ENCODE assay signal across 13 mouse cellular contexts in the genomic region with DNA sequence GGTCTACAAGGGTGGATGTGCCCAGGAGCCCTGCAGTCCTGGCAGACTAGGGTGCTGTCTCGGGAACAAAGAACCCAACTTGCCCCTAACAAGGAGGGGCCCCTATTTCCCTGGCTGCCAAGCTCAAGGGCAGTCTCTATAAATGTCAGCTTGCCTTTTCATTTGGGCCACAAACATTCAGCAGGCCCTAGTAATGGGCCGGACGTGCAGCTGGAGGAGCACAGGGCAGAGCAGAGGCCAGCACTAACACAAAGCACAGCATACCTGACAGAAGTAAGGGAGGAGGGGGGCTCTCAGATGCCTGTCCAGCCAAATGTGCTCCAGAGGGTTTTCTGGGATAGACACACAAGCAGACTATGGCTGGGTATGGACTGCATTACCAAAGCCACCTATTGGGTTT. TPM values are rescaled to one million over a fixed set of nuclear protein-coding genes. Genes with fewer than 3 reads are reported as not detected.
DNase-seq lines count a peak whose midpoint lies in the region; ATAC-seq and TF ChIP-seq lines count a peak whose summit lies in the region.
"Had no signal": no experiment of that assay in that cellular context is flagged by ENCODE, and none has a peak within 500 bp of the region (broad histone marks: within the 10 kb centered on the region; RNA-seq: fewer than 3 reads in every experiment).

No protein-coding gene starts in this region.

- H3K27me3 ChIP-seq in heart, embryonic 11.5 days (ENCODE audit: control insufficient read depth, insufficient read depth, low read length), result no peaks in the 10 kb centered on the region
- no peaks in the 10 kb centered on the region for H3K27me3 ChIP-seq in embryonic facial prominence, embryonic 12.5 days
- H3K27me3 ChIP-seq in limb, embryonic 14.5 days (ENCODE audit: control insufficient read depth, insufficient read depth, low read length), result no peaks in the 10 kb centered on the region

- no peak overlapping the region for H3K4me2 ChIP-seq in heart, embryonic 11.5 days
- H3K4me2 ChIP-seq in embryonic facial prominence, embryonic 12.5 days (replicated peaks), result no peak overlapping the region
- no peak overlapping the region for H3K4me2 ChIP-seq in limb, embryonic 14.5 days (replicated peaks; ENCODE audit: low read depth, low read length, severe bottlenecking)
- H3K4me2 ChIP-seq: liver, embryonic 11.5 days had no signal

- H3K27ac ChIP-seq in heart, embryonic 11.5 days (ENCODE audit: low read depth, low read length), result peak overlapping the region; percentile 54
- peak overlapping the region; percentile 37; the same call in 1 of the 2 replicates for H3K27ac ChIP-seq in layer of hippocampus, adult 2 months
- peak overlapping the region; percentile 69 for H3K27ac ChIP-seq in embryonic facial prominence, embryonic 12.5 days
- H3K27ac ChIP-seq in limb, embryonic 14.5 days (replicated peaks; ENCODE audit: low read depth, low read length), result 0 out of 2 replicates have a peak overlapping the region, but pooled peaks have one; percentile 46

- ATAC-seq in heart, embryonic 11.5 days (replicated peaks; ENCODE audit: insufficient number of reproducible peaks, low FRiP score, low TSS enrichment), result no peak
- no peak for ATAC-seq in embryonic facial prominence, embryonic 12.5 days (ENCODE audit: insufficient number of reproducible peaks, insufficient read depth, low FRiP score, low TSS enrichment)
- ATAC-seq in limb, embryonic 14.5 days (ENCODE audit: low FRiP score, low read depth), result no peak
- ATAC-seq: midbrain, embryonic 16.5 days had no signal

- TF ChIP-seq POLR2A in limb, embryonic 14.5 days (IDR thresholded peaks at IDR 0.05; ENCODE audit: borderline replicate concordance, extremely low read depth, insufficient read depth, insufficient read length), result no peak

- H3K4me3 ChIP-seq in heart, embryonic 11.5 days (ENCODE audit: low read depth, low read length), result no peak overlapping the region
- H3K4me3 ChIP-seq in layer of hippocampus, adult 2 months, result no peak overlapping the region
- no peak overlapping the region for H3K4me3 ChIP-seq in embryonic facial prominence, embryonic 12.5 days
- H3K4me3 ChIP-seq in limb, embryonic 14.5 days (replicated peaks; ENCODE audit: low read length), result no peak overlapping the region

- H3K9ac ChIP-seq in heart, embryonic 11.5 days (ENCODE audit: low read depth, low read length), result no peak overlapping the region; the same call in 1 of the 2 replicates
- H3K9ac ChIP-seq in embryonic facial prominence, embryonic 12.5 days, result no peak overlapping the region; the same call in 1 of the 2 replicates
- H3K9ac ChIP-seq in limb, embryonic 14.5 days (ENCODE audit: low read depth, low read length, severe bottlenecking), result no peak overlapping the region

- H3K4me1 ChIP-seq in heart, embryonic 11.5 days (ENCODE audit: control insufficient read depth, insufficient read depth, low read length), result peaks cover 82% of the 10 kb centered on the region
- H3K4me1 ChIP-seq in embryonic facial prominence, embryonic 12.5 days, result peaks cover 59% of the 10 kb centered on the region
- H3K4me1 ChIP-seq in limb, embryonic 14.5 days (ENCODE audit: control insufficient read depth, insufficient read depth, low read length), result peaks cover 37% of the 10 kb centered on the region

- peaks cover 15% of the 10 kb centered on the region for H3K36me3 ChIP-seq in heart, embryonic 11.5 days (ENCODE audit: control insufficient read depth, insufficient read depth, low read length)
- peaks cover 63% of the 10 kb centered on the region for H3K36me3 ChIP-seq in embryonic facial prominence, embryonic 12.5 days
- peaks cover 47% of the 10 kb centered on the region for H3K36me3 ChIP-seq in limb, embryonic 14.5 days (ENCODE audit: control insufficient read depth, insufficient read depth, low read length)

- H3K9me3 ChIP-seq in heart, embryonic 11.5 days (replicated peaks; ENCODE audit: control insufficient read depth, low read length), result no peaks in the 10 kb centered on the region
- H3K9me3 ChIP-seq in embryonic facial prominence, embryonic 12.5 days, result no peaks in the 10 kb centered on the region
- H3K9me3 ChIP-seq in limb, embryonic 14.5 days (ENCODE audit: control insufficient read depth, low read length), result no peaks in the 10 kb centered on the region

- TF ChIP-seq CTCF in layer of hippocampus, adult 2 months (conservative IDR thresholded peaks at IDR 0.05), result no peak

- 60% methylated on average over 3 of the region's 3 CpGs for WGBS in heart, embryonic 11.5 days (ENCODE audit: insufficient replicate concordance)
- WGBS in embryonic facial prominence, embryonic 12.5 days, result 44% methylated on average over 3 of the region's 3 CpGs
- WGBS in limb, embryonic 14.5 days, result 27% methylated on average over 3 of the region's 3 CpGs

- DNase-seq in heart, adult 11 months, result no peak
- no peak for DNase-seq in layer of hippocampus, adult 2 months (ENCODE audit: low spot score in 2 of 2)
- DNase-seq in layer of hippocampus, adult 11-12 months (ENCODE audit: low spot score), result no peak
- DNase-seq in limb, embryonic 14.5 days (ENCODE audit: low spot score), result no peak
- no peak for DNase-seq in cerebellum, adult 8-10 months
- no peak for DNase-seq in urinary bladder, postnatal 10 days (ENCODE audit: low spot score)
- DNase-seq: kidney, adult 11 months; layer of hippocampus, postnatal 36 days had no signal

RNA-seq across cellular contexts. Expression of a gene that starts 58.7 kb away (rescaled TPM):
- polyA plus RNA-seq in heart, embryonic 11.5 days (2014; fragmentation: Nextera tagmentation; extraction: Ambion mirVana), result not detected in 2 replicates
- not detected for total RNA-seq in layer of hippocampus, adult 2 months (2021)
- polyA plus RNA-seq in embryonic facial prominence, embryonic 12.5 days (2016; fragmentation: Nextera tagmentation; extraction: Ambion mirVana), result not detected in 2 replicates
- not detected in 2 replicates for polyA plus RNA-seq in limb, embryonic 14.5 days (2012; rRNA removed)
- not detected in 2 replicates for polyA plus RNA-seq in limb, embryonic 14.5 days (2014; fragmentation: Nextera tagmentation; extraction: Ambion mirVana)
- total RNA-seq: gastrocnemius, postnatal 4 days; layer of hippocampus, postnatal 36 days had no signal
- polyA plus RNA-seq: liver, embryonic 11.5 days; midbrain, embryonic 16.5 days had no signal
